Mouse (Mus musculus): ENCODE data around the gene Mrpl45.

- no peak for TF ChIP-seq POLR2A (IDR thresholded peaks at IDR 0.05; ENCODE audit: borderline replicate concordance, low read depth, low read length)
- no peak for TF ChIP-seq CTCF (IDR thresholded peaks at IDR 0.05; ENCODE audit: low read depth, low read length)
Observed at GRCm38 (mm10) chr11:97275349-97275748, 40.2 kb upstream of the Mrpl45 start.
